Mouse (Mus musculus) liver, embryonic 16.5 days (tissue): ENCODE results near the gene Tnr. TPM values are rescaled to one million over a fixed set of nuclear protein-coding genes. Genes with fewer than 3 reads are reported as not detected.

Experiments used
- ATAC-seq: fragments of 200-750 bp; cut with Nextera tagmentation; 2 replicates; pipeline ENCODE4 v1.8.0; 2017; ENCODE audit warnings: low read depth, mild to moderate bottlenecking, moderate number of reproducible peaks, moderate library complexity
- H3K27ac ChIP-seq: fragments of 300-500 bp; sonication (generic); 2 replicates; pipeline ENCODE4 v1.5.1; 2014; ENCODE audit warnings: mild to moderate bottlenecking, low read length
- H3K27me3 ChIP-seq: fragments of 300-500 bp; sonication (generic); 2 replicates; pipeline ENCODE4 v1.6.1; 2014; ENCODE audit warnings: low read depth, low read length, mixed read lengths; ENCODE audit not compliant: control insufficient read depth, insufficient read depth
- H3K36me3 ChIP-seq: fragments of 300-500 bp; sonication (generic); 2 replicates; pipeline ENCODE4 v1.6.1; 2014; ENCODE audit warnings: mild to moderate bottlenecking; ENCODE audit not compliant: control insufficient read depth, insufficient read depth
- H3K4me1 ChIP-seq: fragments of 300-500 bp; sonication (generic); 2 replicates; pipeline ENCODE4 v1.6.1; 2014; ENCODE audit warnings: low read depth, low read length, mixed read lengths; ENCODE audit not compliant: control insufficient read depth
- H3K4me2 ChIP-seq: fragments of 300-500 bp; sonication (generic); 2 replicates; pipeline ENCODE4 v1.6.1; 2014; ENCODE audit warnings: low read depth, low read length, mixed read lengths
- H3K4me3 ChIP-seq: fragments of 300-500 bp; sonication (generic); 2 replicates; pipeline ENCODE4 v1.5.1; 2014; ENCODE audit warnings: low read depth, mild to moderate bottlenecking, low read length
- H3K9ac ChIP-seq: fragments of 300-500 bp; sonication (generic); 2 replicates; pipeline ENCODE4 v1.6.1; 2014; ENCODE audit warnings: low read depth, low read length
- H3K9me3 ChIP-seq: fragments of 300-500 bp; sonication (generic); replicated peaks from 2 replicates; pipeline ENCODE4 v1.6.1; 2016; ENCODE audit warnings: low read length; ENCODE audit not compliant: control insufficient read depth
- WGBS: fragments of 180-500 bp; shearing (Covaris S2); extraction: QIAGEN DNeasy Blood & Tissue Kit; methylation state at CpG from one replicate; pipeline ENCODE4 v1.1.7; 2014; ENCODE audit not compliant: insufficient replicate concordance; 5-methylcytosine and 5-hydroxymethylcytosine counted together
- polyA plus RNA-seq: library from polyadenylated mRNA; unstranded; fragments of >200 nt; fragmentation: Nextera tagmentation; extraction: Ambion mirVana; gene quantifications from 2 replicates; pipeline ENCODE4 v1.2.1, GENCODE M21; 2015

The Tnr gene
- polyA plus RNA-seq, 1 experiment from 2014 or later = 0.02 TPM

GRCm38 (mm10) chr1:159775168-159775567, 251.6 kb downstream of the Tnr start:
- Histone ChIP-seq H3K9me3 (no peaks in the 10 kb centered on the region), H3K27me3 (no peaks in the 10 kb centered on the region), H3K36me3 (no peaks in the 10 kb centered on the region), H3K4me2 (no peak overlapping the region), H3K4me3 (no peak overlapping the region), H3K27ac (no peak overlapping the region), H3K4me1 (no peaks in the 10 kb centered on the region), H3K9ac (no peak overlapping the region)
- no peak for ATAC-seq
- 71% methylated on average over 3 of the region's 3 CpGs for WGBS

GRCm38 (mm10) chr1:159777107-159777506, 253.5 kb downstream of the Tnr start:
- Histone ChIP-seq H3K27ac (no peak overlapping the region), H3K36me3 (no peaks in the 10 kb centered on the region), H3K4me3 (no peak overlapping the region), H3K9me3 (no peaks in the 10 kb centered on the region), H3K4me2 (no peak overlapping the region), H3K4me1 (no peaks in the 10 kb centered on the region), H3K9ac (no peak overlapping the region), H3K27me3 (no peaks in the 10 kb centered on the region)
- ATAC-seq = no peak
- WGBS = 47% methylated on average over 3 of the region's 3 CpGs

GRCm38 (mm10) chr1:159779424-159779823, 255.9 kb downstream of the Tnr start:
- Histone ChIP-seq H3K36me3 (no peaks in the 10 kb centered on the region), H3K9ac (no peak overlapping the region), H3K27me3 (no peaks in the 10 kb centered on the region), H3K4me1 (no peaks in the 10 kb centered on the region), H3K4me2 (no peak overlapping the region), H3K4me3 (no peak overlapping the region), H3K27ac (no peak overlapping the region), H3K9me3 (no peaks in the 10 kb centered on the region)
- ATAC-seq = no peak
- WGBS = 71% methylated on average over 3 of the region's 3 CpGs

- Histone ChIP-seq H3K9ac (no peak overlapping the region), H3K9me3 (no peaks in the 10 kb centered on the region), H3K4me2 (no peak overlapping the region), H3K4me3 (no peak overlapping the region), H3K4me1 (no peaks in the 10 kb centered on the region), H3K27me3 (no peaks in the 10 kb centered on the region), H3K27ac (no peak overlapping the region), H3K36me3 (no peaks in the 10 kb centered on the region)
- WGBS = 31% methylated on average over 5 of the region's 5 CpGs
- ATAC-seq = no peak
Observed at GRCm38 (mm10) chr1:159783842-159784241, 260.3 kb downstream of the Tnr start.

- H3K4me1 ChIP-seq = no peaks in the 10 kb centered on the region
- no peaks in the 10 kb centered on the region for H3K27me3 ChIP-seq
- H3K36me3 ChIP-seq = no peaks in the 10 kb centered on the region
- H3K4me3 ChIP-seq = no peak overlapping the region
- H3K9ac ChIP-seq = no peak overlapping the region
- ATAC-seq = no peak
- no peak overlapping the region for H3K27ac ChIP-seq
- WGBS = 47% methylated on average over 4 of the region's 4 CpGs
- no peak overlapping the region for H3K4me2 ChIP-seq
- no peaks in the 10 kb centered on the region for H3K9me3 ChIP-seq
Observed at GRCm38 (mm10) chr1:159788312-159788711, 264.7 kb downstream of the Tnr start.

- H3K9me3 ChIP-seq = no peaks in the 10 kb centered on the region
- H3K4me1 ChIP-seq = no peaks in the 10 kb centered on the region
- H3K9ac ChIP-seq = no peak overlapping the region
- H3K4me2 ChIP-seq = no peak overlapping the region
- H3K27me3 ChIP-seq = no peaks in the 10 kb centered on the region
- no peak for ATAC-seq
- H3K4me3 ChIP-seq = no peak overlapping the region
- WGBS = 68% methylated on average over 2 of the region's 2 CpGs
- no peak overlapping the region for H3K27ac ChIP-seq
- no peaks in the 10 kb centered on the region for H3K36me3 ChIP-seq
Observed at GRCm38 (mm10) chr1:159792546-159792945, 269.0 kb downstream of the Tnr start.

GRCm38 (mm10) chr1:159796021-159796420, 272.5 kb downstream of the Tnr start:
- no peak overlapping the region for H3K9ac ChIP-seq
- no peak overlapping the region for H3K4me3 ChIP-seq
- WGBS = 30% methylated on average over 2 of the region's 2 CpGs
- H3K9me3 ChIP-seq = no peaks in the 10 kb centered on the region
- H3K27me3 ChIP-seq = no peaks in the 10 kb centered on the region
- H3K4me2 ChIP-seq = no peak overlapping the region
- H3K27ac ChIP-seq = no peak overlapping the region
- no peaks in the 10 kb centered on the region for H3K4me1 ChIP-seq
- H3K36me3 ChIP-seq = no peaks in the 10 kb centered on the region
- no peak for ATAC-seq

GRCm38 (mm10) chr1:159800366-159800765, 276.8 kb downstream of the Tnr start:
- ATAC-seq = no peak
- no peak overlapping the region for H3K4me3 ChIP-seq
- no peak overlapping the region for H3K4me2 ChIP-seq
- H3K27me3 ChIP-seq = no peaks in the 10 kb centered on the region
- no peak overlapping the region for H3K27ac ChIP-seq
- no peak overlapping the region for H3K9ac ChIP-seq
- H3K4me1 ChIP-seq = no peaks in the 10 kb centered on the region
- 62% methylated on average over 5 of the region's 5 CpGs for whole genome bisulfite sequencing
- H3K36me3 ChIP-seq = no peaks in the 10 kb centered on the region
- H3K9me3 ChIP-seq = no peaks in the 10 kb centered on the region

GRCm38 (mm10) chr1:159801753-159802152, 278.2 kb downstream of the Tnr start:
- H3K27me3 ChIP-seq = no peaks in the 10 kb centered on the region
- no peak for ATAC-seq
- WGBS = 37% methylated on average over 4 of the region's 4 CpGs
- H3K4me3 ChIP-seq = no peak overlapping the region
- H3K9ac ChIP-seq = no peak overlapping the region
- H3K36me3 ChIP-seq = no peaks in the 10 kb centered on the region
- no peak overlapping the region for H3K4me2 ChIP-seq
- no peaks in the 10 kb centered on the region for H3K9me3 ChIP-seq
- no peak overlapping the region for H3K27ac ChIP-seq
- no peaks in the 10 kb centered on the region for H3K4me1 ChIP-seq

- H3K27me3 ChIP-seq = no peaks in the 10 kb centered on the region
- H3K4me3 ChIP-seq = no peak overlapping the region
- no peak overlapping the region for H3K4me2 ChIP-seq
- no peak for ATAC-seq
- no peaks in the 10 kb centered on the region for H3K4me1 ChIP-seq
- H3K27ac ChIP-seq = no peak overlapping the region
- H3K9me3 ChIP-seq = no peaks in the 10 kb centered on the region
- H3K9ac ChIP-seq = no peak overlapping the region
- H3K36me3 ChIP-seq = no peaks in the 10 kb centered on the region
Observed at GRCm38 (mm10) chr1:159803711-159804110, 280.1 kb downstream of the Tnr start.
